Comparison of ENCODE assay signal across 17 mouse cellular contexts in genomic region chr3:121009223-121009622, GRCm38 (mm10).
DNase-seq lines count a peak whose midpoint lies in the region; ATAC-seq and TF ChIP-seq lines count a peak whose summit lies in the region.
"Had no signal": no experiment of that assay in that cellular context is flagged by ENCODE, and none has a peak within 500 bp of the region (broad histone marks: within the 10 kb centered on the region; RNA-seq: fewer than 3 reads in every experiment).

No protein-coding gene starts in this region.

- TF ChIP-seq CTCF in midbrain, postnatal 0 days (IDR thresholded peaks at IDR 0.05): no peak

- H3K36me3 ChIP-seq in heart, embryonic 10.5 days: no peaks in the 10 kb centered on the region
- H3K36me3 ChIP-seq in heart, embryonic 11.5 days (ENCODE audit: control insufficient read depth, insufficient read depth, low read length): no peaks in the 10 kb centered on the region
- no peaks in the 10 kb centered on the region for H3K36me3 ChIP-seq in midbrain, postnatal 0 days (ENCODE audit: insufficient read depth, low read length)
- H3K36me3 ChIP-seq: heart, embryonic 13.5 days had no signal

- peak; percentile 24 for DNase-seq in heart, embryonic 10.5 days (ENCODE audit: low spot score)
- peak; percentile 6 to 8 for DNase-seq in right cerebral cortex, adult 2 months (ENCODE audit: low spot score in 2 of 2)
- DNase-seq in right cerebral cortex, postnatal 25 days: no peak
- DNase-seq in layer of hippocampus, adult 11-12 months (ENCODE audit: low spot score): peak; percentile 27
- peak; percentile 55 for DNase-seq in midbrain, postnatal 0 days (ENCODE audit: low spot score)
- DNase-seq in frontal cortex, postnatal 14 days (ENCODE audit: low spot score in 2 of 2): no peak
- DNase-seq: adrenal gland, adult 2 months; B cell, adult 2 months; gastrocnemius, postnatal 25 days; kidney, postnatal 10 days had no signal

- no peak for ATAC-seq in heart, embryonic 11.5 days (replicated peaks; ENCODE audit: insufficient number of reproducible peaks, low FRiP score, low TSS enrichment)
- ATAC-seq in midbrain, postnatal 0 days (ENCODE audit: low FRiP score): no peak
- no peak for ATAC-seq in megakaryocyte-erythroid progenitor cell, adult 5-6 weeks (replicated peaks; ENCODE audit: low FRiP score, low TSS enrichment, poor library complexity, severe bottlenecking)
- ATAC-seq: intestine, embryonic 16.5 days; lung, postnatal 0 days had no signal

- no peaks in the 10 kb centered on the region for H3K9me3 ChIP-seq in heart, embryonic 10.5 days
- no peaks in the 10 kb centered on the region for H3K9me3 ChIP-seq in heart, embryonic 11.5 days (replicated peaks; ENCODE audit: control insufficient read depth, low read length)
- no peaks in the 10 kb centered on the region for H3K9me3 ChIP-seq in midbrain, postnatal 0 days (ENCODE audit: low read length)
- H3K9me3 ChIP-seq: heart, embryonic 13.5 days had no signal

- WGBS in heart, embryonic 10.5 days: 84% methylated on average over 6 of the region's 6 CpGs
- 79% methylated on average over 6 of the region's 6 CpGs for WGBS in heart, embryonic 11.5 days (ENCODE audit: insufficient replicate concordance)
- 69% methylated on average over 6 of the region's 6 CpGs for WGBS in midbrain, postnatal 0 days

- H3K27me3 ChIP-seq in heart, embryonic 10.5 days (ENCODE audit: insufficient read depth, poor library complexity, severe bottlenecking): no peaks in the 10 kb centered on the region
- no peaks in the 10 kb centered on the region for H3K27me3 ChIP-seq in heart, embryonic 11.5 days (ENCODE audit: control insufficient read depth, insufficient read depth, low read length)
- H3K27me3 ChIP-seq in midbrain, postnatal 0 days (ENCODE audit: insufficient read depth, low read length): no peaks in the 10 kb centered on the region
- H3K27me3 ChIP-seq: heart, embryonic 13.5 days; megakaryocyte, embryonic 14.5 days had no signal

- H3K4me3 ChIP-seq in heart, embryonic 10.5 days: no peak overlapping the region
- no peak overlapping the region for H3K4me3 ChIP-seq in heart, embryonic 11.5 days (ENCODE audit: low read depth, low read length)
- no peak overlapping the region for H3K4me3 ChIP-seq in midbrain, postnatal 0 days (ENCODE audit: low read depth, low read length)
- H3K4me3 ChIP-seq: heart, embryonic 13.5 days; megakaryocyte, embryonic 14.5 days had no signal

- H3K4me2 ChIP-seq in heart, embryonic 11.5 days: no peak overlapping the region
- H3K4me2 ChIP-seq in midbrain, postnatal 0 days (ENCODE audit: low read depth, low read length, poor library complexity, severe bottlenecking): no peak overlapping the region
- H3K4me2 ChIP-seq: heart, embryonic 13.5 days; liver, embryonic 11.5 days had no signal

- H3K27ac ChIP-seq in heart, embryonic 10.5 days: no peak overlapping the region
- H3K27ac ChIP-seq in heart, embryonic 11.5 days (ENCODE audit: low read depth, low read length): no peak overlapping the region
- H3K27ac ChIP-seq in midbrain, postnatal 0 days (ENCODE audit: low read depth, low read length): no peak overlapping the region
- H3K27ac ChIP-seq: heart, embryonic 13.5 days had no signal

- no peak overlapping the region for H3K9ac ChIP-seq in heart, embryonic 11.5 days (ENCODE audit: low read depth, low read length)
- H3K9ac ChIP-seq in midbrain, postnatal 0 days (replicated peaks; ENCODE audit: low read length, poor library complexity, severe bottlenecking): no peak overlapping the region
- H3K9ac ChIP-seq: heart, embryonic 13.5 days had no signal

- no peaks in the 10 kb centered on the region for H3K4me1 ChIP-seq in heart, embryonic 10.5 days
- H3K4me1 ChIP-seq in heart, embryonic 11.5 days (ENCODE audit: control insufficient read depth, insufficient read depth, low read length): no peaks in the 10 kb centered on the region
- no peaks in the 10 kb centered on the region for H3K4me1 ChIP-seq in midbrain, postnatal 0 days (ENCODE audit: insufficient read depth, low read length)
- H3K4me1 ChIP-seq: heart, embryonic 13.5 days; megakaryocyte, embryonic 14.5 days had no signal

Comparison
In these comparisons a context has a peak if more than half of its experiments do, and no peak if none do; other contexts are left out.
1. DNase-seq: peak in heart, embryonic 10.5 days (single experiment), right cerebral cortex, adult 2 months (2 of 2), layer of hippocampus, adult 11-12 months (single experiment) and midbrain, postnatal 0 days (single experiment); none in right cerebral cortex, postnatal 25 days (single experiment) and frontal cortex, postnatal 14 days (0 of 2).